Mouse (Mus musculus) erythroblast, embryonic 14.5 days (primary cell): ENCODE measurements around the gene Vangl2.

ENCODE experiments used
- GATA1 ChIP-seq: IDR thresholded peaks from 2 replicates; pipeline ENCODE4 v1.6.1; 2012; ENCODE audit warnings: low read length, inconsistent platforms, mixed read lengths
- TAL1 ChIP-seq: IDR thresholded peaks from 3 replicates; pipeline ENCODE4 v1.6.1; 2012; ENCODE audit warnings: low read length, inconsistent platforms, mixed read lengths

- TF ChIP-seq GATA1 (no peak), TAL1 (no peak)
These were observed 18.2 kb upstream of the Vangl2 start for GRCm38 (mm10) chr1:172046410-172046809.
